Mouse (Mus musculus): ENCODE results near the gene Palld. TPM values are rescaled to one million over a fixed set of nuclear protein-coding genes. Genes with fewer than 3 reads are reported as not detected.

The Palld gene
- total RNA-seq, 2 experiments from 2014 or later, result 228 to 233 TPM

GRCm38 (mm10) chr8:61700298-61700697, 202.2 kb downstream of the Palld start:
- no peak for DNase-seq (ENCODE audit: low spot score)
- intact Hi-C loops (cut with DNase I), result loop anchor here (2.0 to 5.0 kb wide), 3 partner anchors 57 to 175 kb away; no protein-coding TSS in a partner anchor

GRCm38 (mm10) chr8:61698959-61699358, 203.5 kb downstream of the Palld start:
- no peak for DNase-seq (ENCODE audit: low spot score)
- intact Hi-C loops (cut with DNase I), result loop anchor here (5.0 kb wide), 1 partner anchor 57 kb away; no protein-coding TSS in a partner anchor

GRCm38 (mm10) chr8:61697728-61698385, 204.6 kb downstream of the Palld start:
- no peak for DNase-seq (ENCODE audit: low spot score)
- intact Hi-C loops (cut with DNase I), result loop anchor here (5.0 kb wide), 1 partner anchor 56 kb away; no protein-coding TSS in a partner anchor

- intact Hi-C loops (cut with DNase I), result loop anchor here (5.0 kb wide), 1 partner anchor 55 kb away; no protein-coding TSS in a partner anchor
- DNase-seq (ENCODE audit: low spot score), result no peak
These were observed 205.5 kb downstream of the Palld start for GRCm38 (mm10) chr8:61696846-61697455.

GRCm38 (mm10) chr8:61695416-61695815, 207.1 kb downstream of the Palld start:
- intact Hi-C loops (cut with DNase I), result loop anchor here (5.0 kb wide), 1 partner anchor 53 kb away; no protein-coding TSS in a partner anchor
- no peak for DNase-seq (ENCODE audit: low spot score)

GRCm38 (mm10) chr8:61692866-61693265, 209.6 kb downstream of the Palld start:
- DNase-seq (ENCODE audit: low spot score), result no peak
- intact Hi-C loops (cut with DNase I), result loop anchor here (5.0 kb wide), 1 partner anchor 66 kb away; no protein-coding TSS in a partner anchor

- DNase-seq (ENCODE audit: low spot score), result no peak
- intact Hi-C loops (cut with DNase I), result loop anchor here (5.0 kb wide), 1 partner anchor 65 kb away; no protein-coding TSS in a partner anchor
These were observed 210.4 kb downstream of the Palld start for GRCm38 (mm10) chr8:61692129-61692528.

- intact Hi-C loops (cut with DNase I), result loop anchor here (5.0 kb wide), 1 partner anchor 64 kb away; no protein-coding TSS in a partner anchor
- DNase-seq (ENCODE audit: low spot score), result no peak
These were observed 211.1 kb downstream of the Palld start for GRCm38 (mm10) chr8:61691391-61691790.

- intact Hi-C loops (cut with DNase I), result loop anchor here (5.0 kb wide), 1 partner anchor 145 kb away; no protein-coding TSS in a partner anchor
These were observed 215.4 kb downstream of the Palld start for GRCm38 (mm10) chr8:61687071-61687470.

GRCm38 (mm10) chr8:61686340-61686739, 216.2 kb downstream of the Palld start:
- no peak for DNase-seq (ENCODE audit: low spot score)
- intact Hi-C loops (cut with DNase I), result loop anchor here (5.0 kb wide), 1 partner anchor 144 kb away; no protein-coding TSS in a partner anchor

More at GRCm38 (mm10) chr8:61687071-61687470, 215.4 kb downstream of the Palld start:
- DNase-seq (ENCODE audit: low spot score), result no peak

- DNase-seq (ENCODE audit: low spot score), result no peak
- intact Hi-C loops (cut with DNase I), result loop anchor here (5.0 kb wide), 1 partner anchor 143 kb away; no protein-coding TSS in a partner anchor
These were observed 217.2 kb downstream of the Palld start for GRCm38 (mm10) chr8:61685280-61685679.

GRCm38 (mm10) chr8:61684280-61684939, 218.1 kb downstream of the Palld start:
- DNase-seq (ENCODE audit: low spot score), result no peak
- intact Hi-C loops (cut with DNase I), result no loop called here

- intact Hi-C loops (cut with DNase I), result no loop called here
- no peak for DNase-seq (ENCODE audit: low spot score)
These were observed 219.6 kb downstream of the Palld start for GRCm38 (mm10) chr8:61682902-61683301.

- no peak for DNase-seq (ENCODE audit: low spot score)
- intact Hi-C loops (cut with DNase I), result no loop called here
These were observed 221.3 kb downstream of the Palld start for GRCm38 (mm10) chr8:61681217-61681616.

GRCm38 (mm10) chr8:61677227-61677626, 225.3 kb downstream of the Palld start:
- DNase-seq (ENCODE audit: low spot score), result peak; percentile 13
- intact Hi-C loops (cut with DNase I), result no loop called here

- no peak for DNase-seq (ENCODE audit: low spot score)
- intact Hi-C loops (cut with DNase I), result no loop called here
These were observed 231.3 kb downstream of the Palld start for GRCm38 (mm10) chr8:61671151-61671550.

GRCm38 (mm10) chr8:61670376-61670775, 232.1 kb downstream of the Palld start:
- intact Hi-C loops (cut with DNase I), result no loop called here
- DNase-seq (ENCODE audit: low spot score), result no peak

GRCm38 (mm10) chr8:61666919-61667318, 235.6 kb downstream of the Palld start:
- intact Hi-C loops (cut with DNase I), result no loop called here
- DNase-seq (ENCODE audit: low spot score), result no peak

GRCm38 (mm10) chr8:61665021-61665420, 237.5 kb downstream of the Palld start:
- intact Hi-C loops (cut with DNase I), result no loop called here
- DNase-seq (ENCODE audit: low spot score), result no peak

GRCm38 (mm10) chr8:61664162-61664561, 238.3 kb downstream of the Palld start:
- no peak for DNase-seq (ENCODE audit: low spot score)
- intact Hi-C loops (cut with DNase I), result no loop called here

All from heart, postnatal 25 days (tissue).